Mouse (Mus musculus) adrenal gland, adult (tissue): ENCODE results near the gene Fsip2.

ENCODE experiments used
- DNase-seq, 2 experiments: peaks; one replicate each; pipeline ENCODE4 v3.0.0; 2022 to 2023; ENCODE audit warnings: low spot score in 1 of 2; ENCODE audit not compliant: inconsistent age in 2 of 2

Gene Fsip2

GRCm38 (mm10) chr2:82943472-82943871 is at the start of gene Fsip2:
Fsip2 (plus strand) TSS chr2:82943634.
- DNase-seq = no peak

- DNase-seq = no peak
Measured at GRCm38 (mm10) chr2:82963443-82963842, 20.0 kb downstream of the Fsip2 start.

DNA sequence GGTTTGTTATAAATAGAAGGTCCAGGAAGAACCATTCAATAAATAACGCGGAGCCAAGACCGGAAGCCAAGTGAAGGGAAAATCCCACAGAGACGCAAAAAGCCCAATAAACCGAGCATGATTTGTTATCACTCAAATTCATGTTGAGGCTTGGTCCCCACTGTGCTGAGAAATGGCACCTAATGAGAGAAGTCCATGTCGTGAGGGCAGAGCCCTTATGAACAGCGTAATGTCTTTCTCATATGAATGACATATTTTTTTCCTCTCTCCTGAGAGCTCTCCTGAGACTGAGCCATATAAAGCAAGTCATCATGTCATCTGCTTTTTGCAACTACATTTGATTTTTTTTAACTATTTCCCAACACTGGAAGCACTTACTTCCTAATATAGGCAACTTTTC is 82.4 kb downstream of the Fsip2 start:
- DNase-seq = no peak

DNA sequence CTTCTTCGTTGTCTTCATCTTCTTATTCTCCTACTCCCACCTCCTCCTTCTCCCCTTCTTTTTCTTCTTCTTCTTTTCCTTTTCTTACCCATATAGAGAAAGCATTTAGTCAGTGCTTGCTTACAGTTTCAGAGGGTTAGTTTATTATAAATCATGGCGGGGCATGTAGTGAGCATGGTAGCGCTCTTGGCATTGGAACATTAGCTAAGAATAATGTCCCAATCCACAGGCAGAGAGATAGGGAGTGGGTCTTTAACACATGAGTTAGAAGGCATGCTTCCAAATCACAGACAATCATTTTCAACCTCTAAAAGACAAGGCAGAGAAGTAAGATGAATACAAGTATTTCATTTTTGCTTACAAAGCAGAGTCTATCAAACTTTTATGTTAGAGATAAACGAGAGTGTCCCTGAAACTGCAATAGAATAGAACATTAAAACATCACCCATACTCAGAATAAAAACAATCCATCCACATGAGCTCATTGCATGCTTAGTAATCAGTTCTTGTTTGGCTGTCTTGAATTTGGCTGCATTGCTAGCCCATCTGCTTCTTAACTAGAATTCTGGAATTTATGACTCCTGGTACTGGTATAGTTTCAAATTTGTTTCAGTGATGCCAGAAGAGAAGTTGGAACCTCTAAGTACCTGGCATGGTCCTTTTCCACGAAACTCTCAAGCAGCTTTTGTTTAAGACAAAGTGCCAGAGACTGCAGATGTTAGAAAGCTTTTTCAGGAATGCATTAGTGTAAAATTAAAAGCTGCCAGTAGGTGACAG is 109.7 kb downstream of the Fsip2 start:
- DNase-seq = no peak
